In the genomic region with DNA sequence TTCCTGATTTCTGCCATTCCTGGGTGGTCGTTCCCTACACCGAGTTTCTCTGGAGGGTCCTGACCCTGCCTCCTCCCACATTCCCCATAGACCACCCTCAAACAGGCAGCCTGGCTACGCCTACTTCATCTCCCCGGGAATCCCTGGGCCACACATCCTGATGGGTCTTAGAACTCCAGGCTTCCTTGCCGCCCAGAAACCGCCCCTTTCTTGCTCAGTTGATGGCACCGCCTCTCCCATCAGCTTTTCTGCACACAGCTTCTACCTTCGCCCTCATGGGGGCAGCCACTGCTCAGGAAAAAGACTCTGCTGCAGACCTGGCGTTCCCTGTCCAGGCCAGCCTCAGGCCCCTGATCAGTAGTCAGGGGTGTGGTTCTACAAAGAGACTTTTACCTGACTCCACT, we compare ENCODE assay signal across 8 mouse cellular contexts. TPM values are rescaled to one million over a fixed set of nuclear protein-coding genes. Genes with fewer than 3 reads are reported as not detected.
DNase-seq lines count a peak whose midpoint lies in the region; ATAC-seq and TF ChIP-seq lines count a peak whose summit lies in the region.

No protein-coding gene starts in this region.

- intact Hi-C loops in left cerebral cortex, postnatal 10 days (cut with DNase I): loop anchor here (10.0 kb wide), 1 partner anchor 201 kb away; no protein-coding TSS in a partner anchor

- H3K4me2 ChIP-seq in CH12.LX (ENCODE audit: insufficient read depth, low read depth, poor library complexity, severe bottlenecking): peak overlapping the region; percentile 30; the same call in 1 of the 2 replicates
- peak overlapping the region; percentile 30; the same call in 1 of the 2 replicates for H3K4me2 ChIP-seq in forebrain, embryonic 13.5 days
- H3K4me2 ChIP-seq in hindbrain, embryonic 11.5 days (replicated peaks; ENCODE audit: low read depth, low read length): peak overlapping the region; percentile 21
- H3K4me2 ChIP-seq in stomach, postnatal 0 days (replicated peaks; ENCODE audit: low read depth): no peak overlapping the region

- peaks cover 11% of the 10 kb centered on the region for H3K9me3 ChIP-seq in CH12.LX (replicated peaks; ENCODE audit: low read length)
- H3K9me3 ChIP-seq in forebrain, embryonic 13.5 days (replicated peaks): no peaks in the 10 kb centered on the region
- H3K9me3 ChIP-seq in hindbrain, embryonic 11.5 days (ENCODE audit: control insufficient read depth, low read length): no peaks in the 10 kb centered on the region
- peaks cover 10% of the 10 kb centered on the region; the same call in 1 of the 2 replicates for H3K9me3 ChIP-seq in megakaryocyte, embryonic 14.5 days
- no peaks in the 10 kb centered on the region for H3K9me3 ChIP-seq in stomach, postnatal 0 days (ENCODE audit: control insufficient read depth, low read length)

- peak; percentile 48 for DNase-seq in CH12.LX (ENCODE audit: extremely low read depth)
- DNase-seq in ZHBTc4 (ENCODE audit: low read depth, low spot score): peak; percentile 94
- DNase-seq in hindbrain, embryonic 11.5 days (ENCODE audit: low spot score): peak; percentile 65
- DNase-seq in left cerebral cortex, postnatal 10 days (ENCODE audit: extremely low spot score in 1 of 2, low spot score in 2 of 2): peak; percentile 41 to 77
- DNase-seq in stomach, postnatal 0 days (ENCODE audit: low spot score): peak; percentile 84
- DNase-seq in T-cell, adult 2 months (ENCODE audit: low spot score): no peak

- no peaks in the 10 kb centered on the region for H3K79me2 ChIP-seq in CH12.LX (replicated peaks; ENCODE audit: control insufficient read depth, extremely low read depth, insufficient read depth, poor library complexity, severe bottlenecking)

- H3K4me1 ChIP-seq in CH12.LX (ENCODE audit: control insufficient read depth in 1 of 2, insufficient read depth in 2 of 2): peaks cover 10 to 34% of the 10 kb centered on the region in 2 experiments
- peaks cover 5% of the 10 kb centered on the region; the same call in 1 of the 2 replicates for H3K4me1 ChIP-seq in forebrain, embryonic 13.5 days
- no peaks in the 10 kb centered on the region for H3K4me1 ChIP-seq in hindbrain, embryonic 11.5 days (replicated peaks; ENCODE audit: control insufficient read depth, insufficient read depth, low read length)
- H3K4me1 ChIP-seq in megakaryocyte, embryonic 14.5 days: peaks cover 59% of the 10 kb centered on the region
- H3K4me1 ChIP-seq in stomach, postnatal 0 days (replicated peaks; ENCODE audit: control insufficient read depth, insufficient read depth): peaks cover 2% of the 10 kb centered on the region; the same call in 1 of the 2 replicates

- H3K27me3 ChIP-seq in CH12.LX (replicated peaks): no peaks in the 10 kb centered on the region
- H3K27me3 ChIP-seq in forebrain, embryonic 13.5 days: 0 out of 2 replicates have a peak, but pooled peaks cover 4% of the 10 kb centered on the region
- no peaks in the 10 kb centered on the region for H3K27me3 ChIP-seq in hindbrain, embryonic 11.5 days (ENCODE audit: control insufficient read depth, insufficient read depth, low read length)
- H3K27me3 ChIP-seq in megakaryocyte, embryonic 14.5 days (replicated peaks): peaks cover 30% of the 10 kb centered on the region
- H3K27me3 ChIP-seq in stomach, postnatal 0 days (ENCODE audit: control insufficient read depth, insufficient read depth, low read length): no peaks in the 10 kb centered on the region

- ATAC-seq in forebrain, embryonic 13.5 days: peak; percentile 69
- peak; percentile 66 for ATAC-seq in hindbrain, embryonic 11.5 days (ENCODE audit: low FRiP score)
- ATAC-seq in stomach, postnatal 0 days (ENCODE audit: low FRiP score, low TSS enrichment): peak; percentile 89

- no peak for TF ChIP-seq EP300 in CH12.LX (IDR thresholded peaks at IDR 0.05; ENCODE audit: low read length)
- no peak for TF ChIP-seq EP300 in stomach, postnatal 0 days (optimal IDR thresholded peaks at IDR 0.05)

- in situ Hi-C loops in CH12.LX (cut with MboI; ENCODE audit: low pct_ligation_motif_present, low pct_unique_long_range_greater_than_20kb, low sequenced_read_pairs): loop anchor here (25.0 kb wide), 1 partner anchor 763 kb away; a partner anchor contains a TSS

- no peak overlapping the region for H3K4me3 ChIP-seq in CH12.LX (replicated peaks in 1 of 3; ENCODE audit: low read depth in 2 of 3, low read length in 2 of 3, poor library complexity in 1 of 3)
- no peak overlapping the region for H3K4me3 ChIP-seq in forebrain, embryonic 13.5 days
- H3K4me3 ChIP-seq in hindbrain, embryonic 11.5 days (ENCODE audit: low read depth, low read length): no peak overlapping the region
- peak overlapping the region; percentile 89 for H3K4me3 ChIP-seq in megakaryocyte, embryonic 14.5 days (replicated peaks)
- H3K4me3 ChIP-seq in stomach, postnatal 0 days (ENCODE audit: low read depth, low read length): no peak overlapping the region

- TF ChIP-seq POLR2A in CH12.LX (IDR thresholded peaks at IDR 0.05; ENCODE audit: low read depth, low read length): no peak

- H3K27ac ChIP-seq in CH12.LX (ENCODE audit: insufficient read depth, low read depth): no peak overlapping the region
- no peak overlapping the region for H3K27ac ChIP-seq in forebrain, embryonic 13.5 days
- no peak overlapping the region for H3K27ac ChIP-seq in hindbrain, embryonic 11.5 days (ENCODE audit: low read depth, low read length)
- H3K27ac ChIP-seq in stomach, postnatal 0 days (replicated peaks): no peak overlapping the region

- H3K36me3 ChIP-seq in CH12.LX (replicated peaks in 1 of 2; ENCODE audit: control insufficient read depth in 1 of 2, insufficient read depth in 1 of 2, low read length in 1 of 2): no peaks in the 10 kb centered on the region
- H3K36me3 ChIP-seq in forebrain, embryonic 13.5 days (ENCODE audit: poor library complexity, severe bottlenecking): no peaks in the 10 kb centered on the region
- H3K36me3 ChIP-seq in hindbrain, embryonic 11.5 days (ENCODE audit: control insufficient read depth, insufficient read depth, low read length): no peaks in the 10 kb centered on the region
- H3K36me3 ChIP-seq in megakaryocyte, embryonic 14.5 days (replicated peaks; ENCODE audit: low read length): peaks cover 4% of the 10 kb centered on the region
- no peaks in the 10 kb centered on the region for H3K36me3 ChIP-seq in stomach, postnatal 0 days (ENCODE audit: control insufficient read depth, insufficient read depth, low read length)

- peak in 1 of 2 experiments; percentile 76; a peak in 2 of 4 replicates for TF ChIP-seq CTCF in CH12.LX (conservative IDR thresholded peaks at IDR 0.05 in 1 of 2, IDR thresholded peaks at IDR 0.05 in 1 of 2; ENCODE audit: low read depth in 2 of 2, low read length in 2 of 2)
- peak; percentile 85 for TF ChIP-seq CTCF in stomach, postnatal 0 days (IDR thresholded peaks at IDR 0.05; ENCODE audit: low read depth)

- WGBS in forebrain, embryonic 13.5 days: 2% methylated on average over 9 of the region's 9 CpGs
- WGBS in hindbrain, embryonic 11.5 days: 5% methylated on average over 9 of the region's 9 CpGs
- WGBS in stomach, postnatal 0 days: 3% methylated on average over 9 of the region's 9 CpGs

- dilution Hi-C loops in CH12.LX (cut with MboI; ENCODE audit: extremely low pct_ligation_motif_present, extremely low pct_unique_long_range_greater_than_20kb, low sequenced_read_pairs): no loop called here

- H3K9ac ChIP-seq in CH12.LX (ENCODE audit: insufficient read depth, low read depth): no peak overlapping the region
- H3K9ac ChIP-seq in forebrain, embryonic 13.5 days: no peak overlapping the region
- no peak overlapping the region for H3K9ac ChIP-seq in hindbrain, embryonic 11.5 days (ENCODE audit: low read depth, low read length)
- H3K9ac ChIP-seq in stomach, postnatal 0 days (ENCODE audit: low read length): no peak overlapping the region

- TF ChIP-seq RAD21 in CH12.LX (IDR thresholded peaks at IDR 0.05; ENCODE audit: low read depth, low read length): peak; percentile 84

TF ChIP-seq in CH12.LX, 34 proteins besides CTCF, POLR2A, EP300 and RAD21:
- no peak for TF ChIP-seq JUN (IDR thresholded peaks at IDR 0.05; ENCODE audit: insufficient read depth, low read depth, low read length)
- peak; percentile 55 for TF ChIP-seq SMC3 (IDR thresholded peaks at IDR 0.05; ENCODE audit: low read depth, low read length)
- TF ChIP-seq IRF4 (IDR thresholded peaks at IDR 0.05; ENCODE audit: low read depth, low read length): 0 out of 2 replicates have a peak, but pooled peaks have one; percentile 4

RNA-seq across cellular contexts. Expression of a gene that starts 39.6 kb away (rescaled TPM):
- total RNA-seq in CH12.LX (2012; rRNA removed) (260 and 327 TPM in 2 replicates), CH12.LX (2014; rRNA removed) (299 and 366 TPM in 2 replicates)
- polyA plus RNA-seq in CH12.LX (2012; ENCODE audit: insufficient read length, low read depth): 320 and 339 TPM in 2 replicates
- polyA plus RNA-seq in forebrain, embryonic 13.5 days (2015; fragmentation: Nextera tagmentation; extraction: Ambion mirVana): 212 and 246 TPM in 2 replicates
- polyA plus RNA-seq in hindbrain, embryonic 11.5 days (2014; fragmentation: Nextera tagmentation; extraction: Ambion mirVana): 272 and 290 TPM in 2 replicates
- total RNA-seq in left cerebral cortex, postnatal 10 days (2021): 100 to 1,000 TPM; 179 to 193 TPM
- 32.8 and 59.1 TPM in 2 replicates for polyA plus RNA-seq in megakaryocyte, embryonic 14.5 days (2012; ENCODE audit: insufficient read depth, low replicate concordance)
- 265 and 266 TPM in 2 replicates for polyA plus RNA-seq in stomach, postnatal 0 days (2015; fragmentation: Nextera tagmentation; extraction: Ambion mirVana)
